Mouse (Mus musculus): ENCODE results near the gene Sirt4. TPM values are rescaled to one million over a fixed set of nuclear protein-coding genes. Genes with fewer than 3 reads are reported as not detected.

Gene Sirt4
- polyA plus RNA-seq, 1 experiment from 2014 or later, result 15.5 TPM

- peak overlapping the region; percentile 97 for H3K4me2 ChIP-seq (ENCODE audit: low read depth)
- ATAC-seq (ENCODE audit: insufficient read depth, low FRiP score, low TSS enrichment) (peak; percentile 25; the same call in 1 of the 2 replicates), DNase-seq (ENCODE audit: low spot score) (peak; percentile 46)
- peak overlapping the region; percentile 34 for H3K4me3 ChIP-seq (ENCODE audit: low read depth, low read length)
- H3K4me1 ChIP-seq (ENCODE audit: control insufficient read depth, insufficient read depth, low read length), result peaks cover 62% of the 10 kb centered on the region
- peak overlapping the region; percentile 100 for H3K27ac ChIP-seq (ENCODE audit: low read depth, low read length)
- 28% methylated on average over 7 of the region's 7 CpGs for WGBS
- no peaks in the 10 kb centered on the region for H3K27me3 ChIP-seq (ENCODE audit: control insufficient read depth, insufficient read depth, low read length)
- H3K9me3 ChIP-seq (ENCODE audit: control insufficient read depth, low read length), result no peaks in the 10 kb centered on the region
- peaks cover 13% of the 10 kb centered on the region for H3K36me3 ChIP-seq (ENCODE audit: control insufficient read depth, insufficient read depth, low read length)
- peak overlapping the region; percentile 78 for H3K9ac ChIP-seq (ENCODE audit: low read length)
These were observed 47.1 kb downstream of the Sirt4 start for GRCm38 (mm10) chr5:115437242-115437944.

GRCm38 (mm10) chr5:115436421-115437124, 48.0 kb downstream of the Sirt4 start:
- H3K9ac ChIP-seq (ENCODE audit: low read length), result peak overlapping the region; percentile 78
- H3K4me1 ChIP-seq (ENCODE audit: control insufficient read depth, insufficient read depth, low read length), result peaks cover 67% of the 10 kb centered on the region
- H3K36me3 ChIP-seq (ENCODE audit: control insufficient read depth, insufficient read depth, low read length), result peaks cover 8% of the 10 kb centered on the region
- H3K27ac ChIP-seq (ENCODE audit: low read depth, low read length), result peak overlapping the region; percentile 100
- H3K27me3 ChIP-seq (ENCODE audit: control insufficient read depth, insufficient read depth, low read length), result no peaks in the 10 kb centered on the region
- H3K4me3 ChIP-seq (ENCODE audit: low read depth, low read length), result peak overlapping the region; percentile 34
- WGBS, result 0% methylated on average over 36 of the region's 43 CpGs
- peak; percentile 89 for ATAC-seq (ENCODE audit: insufficient read depth, low FRiP score, low TSS enrichment)
- peak; percentile 98 for DNase-seq (ENCODE audit: low spot score)
- H3K4me2 ChIP-seq (ENCODE audit: low read depth), result peak overlapping the region; percentile 97
- H3K9me3 ChIP-seq (ENCODE audit: control insufficient read depth, low read length), result no peaks in the 10 kb centered on the region

DNA sequence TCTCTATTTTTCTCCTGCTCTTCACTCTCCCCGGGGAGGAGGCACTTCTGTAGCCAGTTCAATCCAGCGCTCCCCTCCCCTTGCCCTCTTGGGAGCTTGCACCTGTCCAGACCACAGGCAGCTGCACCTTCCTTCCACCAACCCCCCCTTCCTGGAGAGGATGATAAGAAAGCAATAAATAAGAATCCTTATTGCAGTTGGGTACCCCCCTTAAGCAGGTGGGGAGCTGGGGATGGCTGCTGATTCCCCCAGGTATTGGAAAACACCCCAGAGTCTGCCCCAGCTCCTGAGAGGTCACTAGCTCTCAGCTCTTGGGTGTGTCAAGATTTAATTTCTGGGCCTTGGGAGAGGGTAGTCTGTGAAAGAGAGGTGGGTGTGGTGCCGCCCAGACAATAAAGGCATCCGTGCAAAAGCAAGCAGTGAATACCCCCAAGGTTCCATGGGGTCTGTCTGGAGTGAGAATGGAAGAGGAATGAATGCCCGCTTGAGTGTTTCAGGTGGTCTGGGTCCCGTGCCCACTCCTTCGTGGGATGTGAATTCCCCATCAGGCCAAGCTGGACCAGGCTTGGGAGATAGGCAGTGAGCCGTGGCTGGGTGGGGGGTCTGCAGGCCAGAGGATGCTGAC, 48.7 kb downstream of the Sirt4 start:
- Histone ChIP-seq H3K4me1 (ENCODE audit: control insufficient read depth, insufficient read depth, low read length) (peaks cover 67% of the 10 kb centered on the region), H3K4me2 (ENCODE audit: low read depth) (peak overlapping the region; percentile 97), H3K27me3 (ENCODE audit: control insufficient read depth, insufficient read depth, low read length) (no peaks in the 10 kb centered on the region), H3K4me3 (ENCODE audit: low read depth, low read length) (peak overlapping the region; percentile 34), H3K36me3 (ENCODE audit: control insufficient read depth, insufficient read depth, low read length) (peaks cover 8% of the 10 kb centered on the region), H3K27ac (ENCODE audit: low read depth, low read length) (peak overlapping the region; percentile 100), H3K9me3 (ENCODE audit: control insufficient read depth, low read length) (no peaks in the 10 kb centered on the region), H3K9ac (ENCODE audit: low read length) (peak overlapping the region; percentile 78)
- ATAC-seq (ENCODE audit: insufficient read depth, low FRiP score, low TSS enrichment) (no peak; the same call in 1 of the 2 replicates), DNase-seq (ENCODE audit: low spot score) (no peak)
- 15% methylated on average over 8 of the region's 8 CpGs for WGBS

GRCm38 (mm10) chr5:115434853-115435754, 49.4 kb downstream of the Sirt4 start:
- peak overlapping the region; percentile 100 for H3K27ac ChIP-seq (ENCODE audit: low read depth, low read length)
- DNase-seq (ENCODE audit: low spot score) (peak; percentile 54), ATAC-seq (ENCODE audit: insufficient read depth, low FRiP score, low TSS enrichment) (no peak)
- WGBS, result 21% methylated on average over 15 of the region's 15 CpGs
- H3K9ac ChIP-seq (ENCODE audit: low read length), result peak overlapping the region; percentile 78
- peaks cover 8% of the 10 kb centered on the region for H3K36me3 ChIP-seq (ENCODE audit: control insufficient read depth, insufficient read depth, low read length)
- no peaks in the 10 kb centered on the region for H3K27me3 ChIP-seq (ENCODE audit: control insufficient read depth, insufficient read depth, low read length)
- peak overlapping the region; percentile 97 for H3K4me2 ChIP-seq (ENCODE audit: low read depth)
- peak overlapping the region; percentile 34 for H3K4me3 ChIP-seq (ENCODE audit: low read depth, low read length)
- H3K9me3 ChIP-seq (ENCODE audit: control insufficient read depth, low read length), result no peaks in the 10 kb centered on the region
- H3K4me1 ChIP-seq (ENCODE audit: control insufficient read depth, insufficient read depth, low read length), result peaks cover 67% of the 10 kb centered on the region

- H3K4me2 ChIP-seq (ENCODE audit: low read depth), result peak overlapping the region; percentile 97
- H3K4me3 ChIP-seq (ENCODE audit: low read depth, low read length), result peak overlapping the region; percentile 34
- peak overlapping the region; percentile 100 for H3K27ac ChIP-seq (ENCODE audit: low read depth, low read length)
- H3K9ac ChIP-seq (ENCODE audit: low read length), result peak overlapping the region; percentile 78
- ATAC-seq (ENCODE audit: insufficient read depth, low FRiP score, low TSS enrichment) (no peak), DNase-seq (ENCODE audit: low spot score) (no peak)
- peaks cover 6% of the 10 kb centered on the region for H3K36me3 ChIP-seq (ENCODE audit: control insufficient read depth, insufficient read depth, low read length)
- 38% methylated on average over 11 of the region's 11 CpGs for WGBS
- H3K4me1 ChIP-seq (ENCODE audit: control insufficient read depth, insufficient read depth, low read length), result peaks cover 67% of the 10 kb centered on the region
- no peaks in the 10 kb centered on the region for H3K9me3 ChIP-seq (ENCODE audit: control insufficient read depth, low read length)
- H3K27me3 ChIP-seq (ENCODE audit: control insufficient read depth, insufficient read depth, low read length), result no peaks in the 10 kb centered on the region
These were observed 50.2 kb downstream of the Sirt4 start for GRCm38 (mm10) chr5:115434280-115434852.

- Histone ChIP-seq H3K4me3 (ENCODE audit: low read depth, low read length) (peak overlapping the region; percentile 100), H3K36me3 (ENCODE audit: control insufficient read depth, insufficient read depth, low read length) (no peaks in the 10 kb centered on the region; the same call in none of the 2 replicates), H3K9ac (ENCODE audit: low read length) (peak overlapping the region; percentile 100; the same call in 1 of the 2 replicates), H3K9me3 (ENCODE audit: control insufficient read depth, low read length) (no peaks in the 10 kb centered on the region), H3K4me1 (ENCODE audit: control insufficient read depth, insufficient read depth, low read length) (peaks cover 63% of the 10 kb centered on the region), H3K27me3 (ENCODE audit: control insufficient read depth, insufficient read depth, low read length) (no peaks in the 10 kb centered on the region), H3K4me2 (ENCODE audit: low read depth) (peak overlapping the region; percentile 97), H3K27ac (ENCODE audit: low read depth, low read length) (peak overlapping the region; percentile 100)
- ATAC-seq (ENCODE audit: insufficient read depth, low FRiP score, low TSS enrichment) (no peak), DNase-seq (ENCODE audit: low spot score) (no peak)
- 80% methylated on average over 8 of the region's 8 CpGs for WGBS
These were observed 51.3 kb downstream of the Sirt4 start for GRCm38 (mm10) chr5:115433191-115433590.

- peak overlapping the region; percentile 100 for H3K4me3 ChIP-seq (ENCODE audit: low read depth, low read length)
These were observed 52.1 kb downstream of the Sirt4 start for GRCm38 (mm10) chr5:115432395-115432794.

GRCm38 (mm10) chr5:115431898-115432259, 52.6 kb downstream of the Sirt4 start:
- Histone ChIP-seq H3K9ac (ENCODE audit: low read length) (peak overlapping the region; percentile 100), H3K27ac (ENCODE audit: low read depth, low read length) (peak overlapping the region; percentile 100), H3K4me1 (ENCODE audit: control insufficient read depth, insufficient read depth, low read length) (peaks cover 53% of the 10 kb centered on the region), H3K4me2 (ENCODE audit: low read depth) (peak overlapping the region; percentile 97), H3K27me3 (ENCODE audit: control insufficient read depth, insufficient read depth, low read length) (no peaks in the 10 kb centered on the region), H3K4me3 (ENCODE audit: low read depth, low read length) (peak overlapping the region; percentile 100), H3K9me3 (ENCODE audit: control insufficient read depth, low read length) (no peaks in the 10 kb centered on the region), H3K36me3 (ENCODE audit: control insufficient read depth, insufficient read depth, low read length) (no peaks in the 10 kb centered on the region; the same call in none of the 2 replicates)
- ATAC-seq (ENCODE audit: insufficient read depth, low FRiP score, low TSS enrichment) (no peak), DNase-seq (ENCODE audit: low spot score) (no peak)
- 15% methylated on average over 7 of the region's 7 CpGs for WGBS

More at GRCm38 (mm10) chr5:115432395-115432794, 52.1 kb downstream of the Sirt4 start:
- H3K36me3 ChIP-seq (ENCODE audit: control insufficient read depth, insufficient read depth, low read length), result no peaks in the 10 kb centered on the region; the same call in none of the 2 replicates
- H3K27ac ChIP-seq (ENCODE audit: low read depth, low read length), result peak overlapping the region; percentile 100
- ATAC-seq (ENCODE audit: insufficient read depth, low FRiP score, low TSS enrichment) (no peak), DNase-seq (ENCODE audit: low spot score) (no peak)
- peak overlapping the region; percentile 97 for H3K4me2 ChIP-seq (ENCODE audit: low read depth)
- 67% methylated on average over 11 of the region's 11 CpGs for WGBS
- H3K4me1 ChIP-seq (ENCODE audit: control insufficient read depth, insufficient read depth, low read length), result peaks cover 58% of the 10 kb centered on the region
- H3K9ac ChIP-seq (ENCODE audit: low read length), result peak overlapping the region; percentile 100
- no peaks in the 10 kb centered on the region for H3K9me3 ChIP-seq (ENCODE audit: control insufficient read depth, low read length)
- H3K27me3 ChIP-seq (ENCODE audit: control insufficient read depth, insufficient read depth, low read length), result no peaks in the 10 kb centered on the region

All from neural tube, embryonic 11.5 days (tissue).